In the genomic region with DNA sequence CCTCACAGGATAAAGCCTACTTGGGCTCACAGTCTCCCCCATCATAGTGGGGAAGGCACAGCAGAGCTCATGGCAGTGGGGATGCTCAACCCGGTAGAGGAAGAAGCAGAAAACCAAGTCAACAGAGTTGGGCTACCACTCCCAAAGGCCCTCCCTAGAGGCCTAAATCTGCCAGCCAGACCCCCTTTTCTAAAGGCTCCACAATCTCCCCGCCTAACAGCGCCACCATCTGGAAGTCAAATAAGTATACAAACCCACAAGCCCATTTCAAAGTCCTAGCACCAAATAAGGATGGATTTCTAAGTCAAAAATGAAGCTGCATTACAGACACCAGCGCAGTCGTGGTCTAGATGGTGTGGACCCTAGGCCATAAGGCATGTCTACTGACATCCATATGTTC, we compare ENCODE assay signal across 29 mouse cellular contexts.
"Had no signal": no experiment of that assay in that cellular context is flagged by ENCODE, and none has a peak within 500 bp of the region (broad histone marks: within the 10 kb centered on the region; RNA-seq: fewer than 3 reads in every experiment).

No protein-coding gene starts in this region.

- H3K4me1 ChIP-seq: liver, embryonic 13.5 days; liver, embryonic 15.5 days had no signal

- H3K27me3 ChIP-seq: heart, embryonic 12.5 days; hindbrain, embryonic 12.5 days; intestine, embryonic 15.5 days; liver, embryonic 13.5 days; liver, embryonic 15.5 days had no signal

- H3K9me3 ChIP-seq: heart, embryonic 12.5 days; hindbrain, embryonic 10.5 days; hindbrain, embryonic 12.5 days; intestine, embryonic 15.5 days; limb, embryonic 10.5 days; limb, embryonic 12.5 days; liver, embryonic 13.5 days; liver, embryonic 15.5 days had no signal

- H3K4me3 ChIP-seq: gastrocnemius, adult 2 months; heart, adult 2 months; heart, embryonic 12.5 days; hindbrain, embryonic 10.5 days; hindbrain, embryonic 12.5 days; intestine, embryonic 15.5 days; layer of hippocampus, adult 2 months; left cerebral cortex, adult 2 months; limb, embryonic 10.5 days; limb, embryonic 12.5 days; liver, embryonic 13.5 days; liver, embryonic 15.5 days had no signal

- H3K36me3 ChIP-seq: heart, embryonic 12.5 days; hindbrain, embryonic 10.5 days; hindbrain, embryonic 12.5 days; intestine, embryonic 15.5 days; limb, embryonic 10.5 days; limb, embryonic 12.5 days; liver, embryonic 13.5 days; liver, embryonic 15.5 days had no signal

- ATAC-seq: hindbrain, embryonic 16.5 days; inflammation-experienced regulatory T-cells, adult 6 months; intestine, embryonic 15.5 days; intestine, postnatal 0 days; liver, postnatal 0 days had no signal

- H3K4me2 ChIP-seq: heart, embryonic 12.5 days; hindbrain, embryonic 12.5 days; hindbrain, embryonic 14.5 days; intestine, embryonic 15.5 days; limb, embryonic 12.5 days; liver, embryonic 11.5 days; liver, embryonic 13.5 days; liver, embryonic 15.5 days had no signal

- H3K9ac ChIP-seq: heart, embryonic 12.5 days; hindbrain, embryonic 12.5 days; hindbrain, embryonic 14.5 days; intestine, embryonic 15.5 days; limb, embryonic 12.5 days; liver, embryonic 13.5 days; liver, embryonic 15.5 days; liver, postnatal 0 days had no signal

- H3K27ac ChIP-seq: gastrocnemius, adult 2 months; heart, adult 2 months; hindbrain, embryonic 10.5 days; hindbrain, embryonic 12.5 days; hindbrain, embryonic 14.5 days; intestine, embryonic 15.5 days; layer of hippocampus, adult 2 months; left cerebral cortex, adult 2 months; limb, embryonic 10.5 days; limb, embryonic 12.5 days; liver, embryonic 13.5 days; liver, embryonic 15.5 days had no signal

- DNase-seq: gastrocnemius, adult 2 months; gastrocnemius, postnatal 14 days; gastrocnemius, postnatal 36 days; heart, adult 11 months; heart, adult 2 months; heart, postnatal 10 days; heart, postnatal 4 days; kidney, adult 18-20 months; kidney, adult 8-10 months; kidney, postnatal 10 days; kidney, postnatal 25 days; kidney, postnatal 4 days; liver; liver, embryonic 13.5 days; liver, postnatal 0 days had no signal
